Mouse (Mus musculus) liver, postnatal 0 days (tissue): Measurements from ENCODE around the gene Susd5. TPM values are rescaled to one million over a fixed set of nuclear protein-coding genes. Genes with fewer than 3 reads are reported as not detected.

Source experiments
- ATAC-seq: fragments of 200-750 bp; cut with Nextera tagmentation; 2 replicates; pipeline ENCODE4 v1.8.0; 2017; ENCODE audit warnings: mild to moderate bottlenecking, moderate library complexity
- DNase-seq: peaks from one replicate; pipeline ENCODE4 v3.0.0-alpha.2; 2016
- H3K27ac ChIP-seq: fragments of 300-500 bp; sonication (generic); 2 replicates; pipeline ENCODE4 v1.5.1; 2014; ENCODE audit warnings: antibody characterized with exemption, moderate library complexity, mild to moderate bottlenecking, low read depth
- H3K27me3 ChIP-seq: fragments of 300-500 bp; sonication (generic); 2 replicates; pipeline ENCODE4 v1.6.1; 2014; ENCODE audit warnings: low read length, control low read depth, mixed read lengths; ENCODE audit not compliant: insufficient read depth
- H3K36me3 ChIP-seq: fragments of 300-500 bp; sonication (generic); replicated peaks from 2 replicates; pipeline ENCODE4 v1.6.1; 2014; ENCODE audit warnings: mild to moderate bottlenecking, control low read depth, low read length, moderate library complexity, mixed read lengths; ENCODE audit not compliant: insufficient read depth
- H3K4me1 ChIP-seq: fragments of 300-500 bp; sonication (generic); 2 replicates; pipeline ENCODE4 v1.6.1; 2014; ENCODE audit warnings: antibody characterized with exemption, mild to moderate bottlenecking, control low read depth; ENCODE audit not compliant: insufficient read depth
- H3K4me2 ChIP-seq: fragments of 300-500 bp; sonication (generic); 2 replicates; pipeline ENCODE4 v1.6.1; 2014; ENCODE audit warnings: low read depth, mild to moderate bottlenecking, low read length, moderate library complexity, mixed read lengths
- H3K4me3 ChIP-seq: fragments of 300-500 bp; sonication (generic); 2 replicates; pipeline ENCODE4 v1.5.1; 2014; ENCODE audit warnings: low read depth, low read length
- H3K9ac ChIP-seq: fragments of 300-500 bp; sonication (generic); replicated peaks from 2 replicates; pipeline ENCODE4 v1.6.1; 2014; ENCODE audit warnings: mild to moderate bottlenecking, moderate library complexity
- H3K9me3 ChIP-seq: fragments of 300-500 bp; sonication (generic); 2 replicates; pipeline ENCODE4 v1.6.1; 2016; ENCODE audit warnings: mild to moderate bottlenecking, control low read depth, low read length, mixed read lengths
- CTCF ChIP-seq: sonication (generic); IDR thresholded peaks from 2 replicates; pipeline ENCODE4 v1.5.1; 2016; ENCODE audit warnings: antibody characterized with exemption, low read depth
- EP300 ChIP-seq: IDR thresholded peaks from 2 replicates; pipeline ENCODE4 v1.6.1; 2016; ENCODE audit warnings: antibody characterized with exemption, low read depth, mild to moderate bottlenecking
- WGBS: fragments of 180-500 bp; shearing (Covaris S2); extraction: QIAGEN DNeasy Blood & Tissue Kit; methylation state at CpG from one replicate; pipeline ENCODE4 v1.1.7; 2014; ENCODE audit not compliant: insufficient replicate concordance; 5-methylcytosine and 5-hydroxymethylcytosine counted together
- polyA plus RNA-seq: library from polyadenylated mRNA; unstranded; fragments of >200 nt; fragmentation: Nextera tagmentation; extraction: Ambion mirVana; gene quantifications from 2 replicates; pipeline ENCODE4 v1.2.1, GENCODE M21; 2015

Gene Susd5
- polyA plus RNA-seq, 1 experiment from 2014 or later: not detected

GRCm38 (mm10) chr9:114016402-114016801 is 40.5 kb upstream of the Susd5 start:
- no peaks in the 10 kb centered on the region for H3K27me3 ChIP-seq
- no peak overlapping the region for H3K9ac ChIP-seq
- H3K4me1 ChIP-seq: no peaks in the 10 kb centered on the region
- TF ChIP-seq CTCF: no peak
- no peak for TF ChIP-seq EP300
- H3K4me3 ChIP-seq: no peak overlapping the region
- H3K4me2 ChIP-seq: no peak overlapping the region
- ATAC-seq: no peak
- 48% methylated on average over 4 of the region's 4 CpGs for WGBS
- no peak overlapping the region for H3K27ac ChIP-seq
- H3K9me3 ChIP-seq: no peaks in the 10 kb centered on the region
- no peak for DNase-seq
- no peaks in the 10 kb centered on the region for H3K36me3 ChIP-seq

DNA sequence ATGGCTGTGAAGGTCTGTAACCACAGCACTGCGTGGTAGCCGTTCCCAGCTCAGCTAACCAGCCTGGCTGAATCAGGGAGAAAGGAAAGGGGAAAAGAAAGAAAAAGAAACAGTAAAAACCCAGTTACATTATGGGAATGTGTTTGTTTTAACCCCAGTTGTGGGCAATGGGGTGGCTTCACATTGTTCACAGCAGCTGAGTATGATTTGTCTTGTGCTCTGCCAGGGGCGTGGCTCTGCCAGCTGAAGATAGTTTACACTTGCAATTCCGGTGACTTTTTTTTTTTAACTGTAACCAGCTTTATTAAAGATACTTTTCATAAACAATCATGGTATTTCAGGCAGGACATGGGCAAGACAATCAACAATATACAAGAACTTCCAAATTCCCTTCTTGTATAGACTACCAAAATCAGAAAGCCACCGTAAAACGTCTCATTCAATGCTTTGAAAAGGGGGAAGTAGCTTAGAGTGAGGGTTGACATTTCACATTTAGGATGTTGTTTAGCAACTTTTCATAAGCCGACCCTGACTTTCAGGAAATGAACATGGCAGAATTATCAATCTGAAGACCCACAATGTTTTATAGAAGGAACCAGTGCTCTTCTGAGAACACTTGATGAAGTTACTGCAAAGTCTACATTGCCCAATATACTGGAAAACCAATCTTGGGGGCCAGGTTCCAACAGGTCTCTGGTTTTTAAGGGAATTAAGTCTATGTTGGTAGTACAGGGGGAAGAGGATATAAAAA is 37.8 kb upstream of the Susd5 start:
- ATAC-seq (no peak), DNase-seq (no peak)
- TF ChIP-seq EP300 (no peak), CTCF (no peak)
- Histone ChIP-seq H3K9ac (no peak overlapping the region), H3K27ac (no peak overlapping the region), H3K4me2 (no peak overlapping the region), H3K4me1 (no peaks in the 10 kb centered on the region), H3K4me3 (no peak overlapping the region), H3K36me3 (no peaks in the 10 kb centered on the region), H3K9me3 (no peaks in the 10 kb centered on the region), H3K27me3 (no peaks in the 10 kb centered on the region)
- WGBS: 56% methylated on average over 7 of the region's 7 CpGs

- ATAC-seq (no peak), DNase-seq (no peak)
- Histone ChIP-seq H3K9me3 (no peaks in the 10 kb centered on the region), H3K27ac (no peak overlapping the region), H3K9ac (no peak overlapping the region), H3K4me1 (peaks cover 12% of the 10 kb centered on the region), H3K36me3 (no peaks in the 10 kb centered on the region), H3K27me3 (peaks cover 15% of the 10 kb centered on the region), H3K4me3 (no peak overlapping the region), H3K4me2 (no peak overlapping the region)
- 54% methylated on average over 4 of the region's 4 CpGs for WGBS
- no peak for TF ChIP-seq EP300
- no peak for TF ChIP-seq CTCF
Observed at GRCm38 (mm10) chr9:114022141-114022540, 34.8 kb upstream of the Susd5 start.

GRCm38 (mm10) chr9:114025182-114025581 is 31.8 kb upstream of the Susd5 start:
- H3K36me3 ChIP-seq: no peaks in the 10 kb centered on the region
- WGBS: 38% methylated on average over 9 of the region's 9 CpGs
- no peaks in the 10 kb centered on the region for H3K9me3 ChIP-seq
- TF ChIP-seq EP300 (no peak), CTCF (no peak)
- no peak for DNase-seq
- ATAC-seq: no peak
- no peak overlapping the region for H3K9ac ChIP-seq
- H3K27ac ChIP-seq: no peak overlapping the region
- H3K4me3 ChIP-seq: no peak overlapping the region
- H3K4me2 ChIP-seq: no peak overlapping the region
- H3K27me3 ChIP-seq: peaks cover 15% of the 10 kb centered on the region
- H3K4me1 ChIP-seq: peaks cover 12% of the 10 kb centered on the region

DNA sequence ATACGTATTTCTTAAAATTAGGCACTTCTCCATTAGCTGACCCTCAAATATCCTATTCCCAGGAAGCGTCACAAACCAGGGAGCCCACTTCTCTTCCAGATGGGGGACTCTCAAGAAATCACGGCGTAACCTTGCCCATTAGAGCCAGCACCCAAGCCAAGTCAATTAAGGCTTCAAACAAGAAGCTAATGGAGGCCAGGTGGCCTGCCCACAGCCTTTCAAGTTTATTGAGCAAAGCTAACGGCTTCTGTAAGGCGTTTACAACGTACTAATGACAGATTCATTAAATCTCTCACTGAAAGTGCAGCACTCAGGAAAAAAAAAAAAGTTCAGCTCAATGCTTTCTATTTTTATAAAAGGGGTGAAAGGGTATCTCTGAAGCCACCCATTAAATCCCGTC is 31.1 kb upstream of the Susd5 start:
- no peak for TF ChIP-seq CTCF
- no peak for TF ChIP-seq EP300
- DNase-seq (no peak), ATAC-seq (no peak)
- Histone ChIP-seq H3K4me3 (peak overlapping the region; percentile 54), H3K9ac (no peak overlapping the region), H3K27ac (no peak overlapping the region), H3K36me3 (no peaks in the 10 kb centered on the region), H3K9me3 (no peaks in the 10 kb centered on the region), H3K4me2 (peak overlapping the region; percentile 79), H3K27me3 (peaks cover 15% of the 10 kb centered on the region), H3K4me1 (peaks cover 12% of the 10 kb centered on the region)
- WGBS: 18% methylated on average over 8 of the region's 8 CpGs

DNA sequence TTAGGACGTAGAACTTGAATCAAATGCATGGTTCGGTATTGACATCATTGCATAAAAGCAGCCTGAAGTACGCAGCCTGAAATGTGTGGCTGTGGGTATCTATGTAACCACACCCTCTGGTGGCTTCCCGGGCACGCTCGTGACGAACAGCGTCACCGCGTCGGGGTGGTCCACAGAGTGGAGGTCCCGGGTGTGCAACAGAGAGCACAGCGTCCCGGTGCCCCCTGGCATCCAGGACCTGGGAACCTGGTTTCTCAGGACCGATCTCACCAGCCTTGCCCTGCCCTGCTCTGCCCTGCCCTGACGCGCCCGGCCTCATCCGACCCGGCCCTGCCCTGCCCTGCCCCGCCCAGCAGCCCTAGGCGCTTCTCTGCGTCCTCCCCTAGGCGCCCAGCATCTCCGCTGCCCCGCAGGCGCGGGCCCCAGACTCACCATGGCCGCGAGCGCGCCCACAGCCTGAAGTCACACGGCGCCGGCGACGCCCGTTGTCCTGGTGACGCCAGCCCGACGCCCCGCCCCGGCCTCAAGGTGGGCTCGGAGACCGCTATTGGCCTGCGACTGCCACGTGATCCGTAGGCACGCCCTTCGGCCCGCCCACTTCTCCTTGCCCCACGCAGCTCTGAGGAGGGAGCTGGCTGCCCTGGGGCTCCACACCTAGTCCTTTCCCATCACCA is 30.5 kb upstream of the Susd5 start:
- H3K4me1 ChIP-seq: peaks cover 12% of the 10 kb centered on the region
- H3K27ac ChIP-seq: no peak overlapping the region
- H3K9ac ChIP-seq: no peak overlapping the region
- H3K27me3 ChIP-seq: peaks cover 15% of the 10 kb centered on the region
- peak; percentile 93 for ATAC-seq
- DNase-seq: peak; percentile 81
- H3K4me3 ChIP-seq: peak overlapping the region; percentile 54
- WGBS: under 1% methylated on average over 46 of the region's 52 CpGs
- no peaks in the 10 kb centered on the region for H3K9me3 ChIP-seq
- TF ChIP-seq CTCF (0 out of 2 replicates have a peak, but pooled peaks have one; percentile 8), EP300 (no peak)
- no peaks in the 10 kb centered on the region for H3K36me3 ChIP-seq
- peak overlapping the region; percentile 79 for H3K4me2 ChIP-seq
